Mouse (Mus musculus) kidney, postnatal 0 days (tissue): ENCODE results near the gene Pa2g4. TPM values are rescaled to one million over a fixed set of nuclear protein-coding genes. Genes with fewer than 3 reads are reported as not detected.
A peak's percentile ranks its signal among the peaks of the same experiment; 100 is the strongest.

ENCODE experiments used
- ATAC-seq: fragments of 200-750 bp; cut with Nextera tagmentation; replicated peaks from 2 replicates; pipeline ENCODE4 v1.8.0; 2017; ENCODE audit warnings: low read depth, moderate number of reproducible peaks, moderate TSS enrichment, moderate library complexity; ENCODE audit not compliant: low FRiP score
- DNase-seq: peaks from one replicate; pipeline ENCODE4 v3.0.0-alpha.2; 2016; ENCODE audit warnings: low spot score
- H3K27ac ChIP-seq: fragments of 300-500 bp; sonication (generic); 2 replicates; pipeline ENCODE4 v1.5.1; 2014; ENCODE audit warnings: mild to moderate bottlenecking
- H3K27me3 ChIP-seq: fragments of 300-500 bp; sonication (generic); 2 replicates; pipeline ENCODE4 v1.6.1; 2014; ENCODE audit warnings: low read length, mixed read lengths; ENCODE audit not compliant: insufficient read depth
- H3K36me3 ChIP-seq: fragments of 300-500 bp; sonication (generic); 2 replicates; pipeline ENCODE4 v1.6.1; 2014; ENCODE audit warnings: low read length, mixed read lengths; ENCODE audit not compliant: insufficient read depth
- H3K4me1 ChIP-seq: fragments of 300-500 bp; sonication (generic); replicated peaks from 2 replicates; pipeline ENCODE4 v1.6.1; 2014; ENCODE audit warnings: antibody characterized with exemption, low read length, mixed read lengths; ENCODE audit not compliant: insufficient read depth
- H3K4me2 ChIP-seq: fragments of 300-500 bp; sonication (generic); 2 replicates; pipeline ENCODE4 v1.6.1; 2014; ENCODE audit warnings: mild to moderate bottlenecking, low read length, moderate library complexity, mixed read lengths
- H3K4me3 ChIP-seq: fragments of 300-500 bp; sonication (generic); replicated peaks from 2 replicates; pipeline ENCODE4 v1.5.1; 2014; ENCODE audit warnings: low read depth, low read length
- H3K9ac ChIP-seq: fragments of 300-500 bp; sonication (generic); 2 replicates; pipeline ENCODE4 v1.6.1; 2014; ENCODE audit warnings: low read depth, low read length
- H3K9me3 ChIP-seq: fragments of 300-500 bp; sonication (generic); replicated peaks from 2 replicates; pipeline ENCODE4 v1.6.1; 2016; ENCODE audit warnings: low read length, inconsistent platforms, mixed read lengths
- CTCF ChIP-seq: IDR thresholded peaks from 2 replicates; pipeline ENCODE4 v1.5.1; 2016; ENCODE audit warnings: antibody characterized with exemption, low read depth, mild to moderate bottlenecking, moderate library complexity
- WGBS: fragments of 180-500 bp; shearing (Covaris S2); extraction: QIAGEN DNeasy Blood & Tissue Kit; methylation state at CpG from one replicate; pipeline ENCODE4 v1.1.7; 2014; 5-methylcytosine and 5-hydroxymethylcytosine counted together
- polyA plus RNA-seq: library from polyadenylated mRNA; unstranded; fragments of >200 nt; fragmentation: Nextera tagmentation; extraction: Ambion mirVana; gene quantifications from 2 replicates; pipeline ENCODE4 v1.2.1, GENCODE M21; 2015

The Pa2g4 gene
- polyA plus RNA-seq, 1 experiment from 2014 or later = 124 TPM

- Histone ChIP-seq H3K9ac (no peak overlapping the region), H3K27ac (peak overlapping the region; percentile 70), H3K4me2 (peak overlapping the region; percentile 8), H3K9me3 (no peaks in the 10 kb centered on the region), H3K4me3 (no peak overlapping the region), H3K4me1 (peaks cover 3% of the 10 kb centered on the region; the same call in 1 of the 2 replicates), H3K36me3 (no peaks in the 10 kb centered on the region), H3K27me3 (no peaks in the 10 kb centered on the region)
- DNase-seq (peak; percentile 52), ATAC-seq (peak; percentile 63)
- TF ChIP-seq CTCF = no peak
- 10% methylated on average over 4 of the region's 4 CpGs for WGBS
These were observed 18.6 kb upstream of the Pa2g4 start for GRCm38 (mm10) chr10:128584386-128584785.

GRCm38 (mm10) chr10:128583644-128584043 is 17.9 kb upstream of the Pa2g4 start:
- Histone ChIP-seq H3K9ac (0 out of 2 replicates have a peak overlapping the region, but pooled peaks have one; percentile 20), H3K4me2 (peak overlapping the region; percentile 8; the same call in 1 of the 2 replicates), H3K4me3 (no peak overlapping the region), H3K27me3 (no peaks in the 10 kb centered on the region), H3K4me1 (peaks cover 3% of the 10 kb centered on the region; the same call in 1 of the 2 replicates), H3K9me3 (no peaks in the 10 kb centered on the region), H3K27ac (no peak overlapping the region), H3K36me3 (no peaks in the 10 kb centered on the region)
- TF ChIP-seq CTCF = no peak
- ATAC-seq = peak; percentile 79
- 20% methylated on average over 7 of the region's 7 CpGs for WGBS
- peak; percentile 70 for DNase-seq

GRCm38 (mm10) chr10:128579731-128580130 is 13.9 kb upstream of the Pa2g4 start:
- Histone ChIP-seq H3K9me3 (no peaks in the 10 kb centered on the region), H3K4me1 (no peaks in the 10 kb centered on the region; the same call in 1 of the 2 replicates), H3K9ac (no peak overlapping the region), H3K36me3 (peaks cover 7% of the 10 kb centered on the region; the same call in 1 of the 2 replicates), H3K4me3 (no peak overlapping the region), H3K4me2 (no peak overlapping the region), H3K27me3 (no peaks in the 10 kb centered on the region), H3K27ac (no peak overlapping the region)
- TF ChIP-seq CTCF = no peak
- DNase-seq (no peak), ATAC-seq (no peak)
- 80% methylated on average over 4 of the region's 4 CpGs for WGBS

- Histone ChIP-seq H3K4me3 (no peak overlapping the region), H3K4me2 (no peak overlapping the region), H3K9me3 (no peaks in the 10 kb centered on the region), H3K27me3 (no peaks in the 10 kb centered on the region), H3K36me3 (peaks cover 7% of the 10 kb centered on the region; the same call in 1 of the 2 replicates), H3K27ac (no peak overlapping the region), H3K9ac (no peak overlapping the region), H3K4me1 (no peaks in the 10 kb centered on the region; the same call in 1 of the 2 replicates)
- WGBS = 77% methylated on average over 3 of the region's 3 CpGs
- DNase-seq (no peak), ATAC-seq (no peak)
- no peak for TF ChIP-seq CTCF
These were observed 13.5 kb upstream of the Pa2g4 start for GRCm38 (mm10) chr10:128579298-128579697.

- no peaks in the 10 kb centered on the region for H3K9me3 ChIP-seq
- H3K36me3 ChIP-seq = peaks cover 7% of the 10 kb centered on the region; the same call in 1 of the 2 replicates
- no peak for ATAC-seq
- H3K4me1 ChIP-seq = no peaks in the 10 kb centered on the region
- 67% methylated on average over 11 of the region's 11 CpGs for WGBS
- H3K9ac ChIP-seq = no peak overlapping the region
- no peak overlapping the region for H3K4me3 ChIP-seq
- H3K4me2 ChIP-seq = no peak overlapping the region
- TF ChIP-seq CTCF = no peak
- no peak overlapping the region for H3K27ac ChIP-seq
- no peak for DNase-seq
- H3K27me3 ChIP-seq = no peaks in the 10 kb centered on the region
These were observed 12.5 kb upstream of the Pa2g4 start for GRCm38 (mm10) chr10:128578330-128578729.

GRCm38 (mm10) chr10:128575063-128575462 is 9.3 kb upstream of the Pa2g4 start:
- no peak overlapping the region for H3K4me3 ChIP-seq
- no peaks in the 10 kb centered on the region for H3K4me1 ChIP-seq
- H3K9me3 ChIP-seq = no peaks in the 10 kb centered on the region
- no peak overlapping the region for H3K4me2 ChIP-seq
- WGBS = 93% methylated on average over 2 of the region's 2 CpGs
- peak; percentile 50 for TF ChIP-seq CTCF
- ATAC-seq (no peak), DNase-seq (no peak)
- peaks cover 10% of the 10 kb centered on the region; the same call in 1 of the 2 replicates for H3K36me3 ChIP-seq
- no peak overlapping the region for H3K9ac ChIP-seq
- no peak overlapping the region for H3K27ac ChIP-seq
- H3K27me3 ChIP-seq = no peaks in the 10 kb centered on the region

GRCm38 (mm10) chr10:128565206-128565787 is 490 bp downstream of the Pa2g4 start:
- H3K27me3 ChIP-seq = no peaks in the 10 kb centered on the region
- peak; percentile 12 for ATAC-seq
- peak overlapping the region; percentile 80 for H3K9ac ChIP-seq
- peaks cover 25% of the 10 kb centered on the region for H3K36me3 ChIP-seq
- TF ChIP-seq CTCF = no peak
- under 1% methylated on average over 46 of the region's 46 CpGs for WGBS
- peak overlapping the region; percentile 69 for H3K4me3 ChIP-seq
- 0 out of 2 replicates have a peak, but pooled peaks cover 8% of the 10 kb centered on the region for H3K4me1 ChIP-seq
- H3K9me3 ChIP-seq = no peaks in the 10 kb centered on the region
- peak overlapping the region; percentile 86 for H3K4me2 ChIP-seq
- H3K27ac ChIP-seq = peak overlapping the region; percentile 79
- peak; percentile 39 for DNase-seq
